Mouse (Mus musculus): ENCODE results near the gene Rras. TPM values are rescaled to one million over a fixed set of nuclear protein-coding genes. Genes with fewer than 3 reads are reported as not detected.

The Rras gene
- total RNA-seq (2021), result 100 to 1,000 TPM; 119 to 123 TPM
- long read RNA-seq, experiment 1, transcript Rras-201 (6 exons, 995 nt), result major isoform, 135 of 142 reads
- long read RNA-seq, experiment 1, partial matches to known transcripts, result 3 of 142 reads
- long read RNA-seq, experiment 1, other reads (novel, unspliced or antisense), result 4 of 142 reads
- long read RNA-seq, experiment 2, transcript Rras-201 (6 exons, 995 nt), result major isoform, 108 of 120 reads
- long read RNA-seq, experiment 2, partial matches to known transcripts, result 5 of 120 reads
- long read RNA-seq, experiment 2, other reads (novel, unspliced or antisense), result 7 of 120 reads

DNA sequence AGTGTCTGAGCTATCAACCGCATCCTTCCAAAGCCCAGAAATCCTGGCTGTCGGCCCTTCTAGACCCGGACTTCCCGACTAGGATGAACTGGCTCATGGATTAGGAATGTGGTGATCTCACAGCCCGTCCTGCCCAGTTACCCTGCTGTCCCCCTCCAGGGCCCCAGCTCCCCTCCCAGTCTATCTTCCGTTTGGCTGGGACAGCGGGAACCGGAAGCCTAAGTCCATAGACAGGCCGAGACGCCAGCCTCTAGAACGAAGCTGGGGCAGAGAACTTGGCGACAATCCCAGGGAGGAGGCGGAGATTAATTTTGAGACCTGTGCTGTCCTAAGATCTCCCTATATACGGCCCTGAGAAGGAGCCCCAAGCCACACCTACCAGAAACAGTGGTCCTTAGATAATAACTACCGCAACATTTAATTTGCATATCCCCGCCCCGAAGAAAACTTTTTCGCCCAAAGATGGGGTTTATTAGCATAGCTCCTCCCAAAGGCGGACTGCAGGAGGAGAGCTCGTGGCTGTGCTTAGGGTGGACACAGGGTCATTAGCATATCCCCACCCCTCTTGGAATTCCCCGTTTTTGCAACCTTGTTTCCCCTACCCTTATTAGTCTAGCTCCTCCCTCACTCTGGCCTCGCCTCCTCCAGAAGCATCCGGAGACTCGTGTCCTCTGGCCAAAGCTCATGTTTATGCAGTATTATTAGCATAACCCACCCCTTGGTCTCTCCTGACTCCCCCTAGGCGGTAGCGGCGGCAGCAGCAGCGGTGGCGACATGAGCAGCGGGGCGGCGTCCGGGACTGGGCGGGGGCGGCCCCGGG is at the start of gene Rras:
Rras (plus strand) TSS at position 720 of the 820 bp plus-strand sequence.
- DNase-seq (ENCODE audit: low spot score in 2 of 2), result peak; percentile 82 to 93

DNA sequence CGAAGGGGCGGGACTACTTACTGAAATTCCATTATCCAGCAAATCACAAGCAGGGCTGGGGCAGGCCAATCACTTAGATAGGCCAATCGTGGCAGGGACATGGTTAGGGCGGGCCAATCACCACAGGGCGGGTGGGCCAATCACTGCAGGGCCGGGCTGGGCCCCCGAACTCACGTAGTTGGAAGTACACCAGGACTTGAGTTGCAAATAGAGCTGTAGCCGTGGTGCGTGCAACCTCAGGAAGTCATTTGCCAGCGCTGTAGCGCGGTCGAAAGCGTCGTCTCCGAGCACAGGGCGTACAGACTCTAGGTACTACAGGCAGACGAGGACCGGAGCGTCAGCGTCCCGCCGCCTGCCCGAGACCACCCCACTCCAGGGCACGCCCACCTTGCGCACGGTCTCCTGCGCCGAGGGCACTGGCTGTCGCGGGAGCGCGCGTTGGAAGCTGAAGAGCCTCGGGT is 47.5 kb upstream of the Rras start:
- DNase-seq (ENCODE audit: low spot score in 2 of 2), result peak; percentile 62 to 86

DNA sequence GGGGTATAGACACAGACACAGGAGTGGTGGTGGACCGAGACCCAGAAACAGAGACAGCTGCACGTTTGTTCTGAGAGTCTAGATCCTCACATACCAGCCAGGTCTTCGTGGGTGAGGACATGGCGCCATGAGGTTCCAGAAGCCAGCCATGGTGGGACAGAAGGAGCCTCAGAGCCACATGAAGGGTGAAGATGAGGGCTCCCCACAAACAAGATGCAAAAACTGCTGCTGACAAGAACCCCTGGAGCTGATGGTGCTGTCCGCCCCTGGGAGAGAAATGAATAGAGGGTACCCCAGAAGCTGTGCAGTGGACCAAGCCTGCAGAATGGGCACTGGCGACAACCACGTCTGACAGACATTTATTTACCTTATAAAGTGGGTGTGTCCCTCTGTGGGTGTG is 46.6 kb upstream of the Rras start:
- DNase-seq (ENCODE audit: low spot score in 2 of 2), result no peak

DNA sequence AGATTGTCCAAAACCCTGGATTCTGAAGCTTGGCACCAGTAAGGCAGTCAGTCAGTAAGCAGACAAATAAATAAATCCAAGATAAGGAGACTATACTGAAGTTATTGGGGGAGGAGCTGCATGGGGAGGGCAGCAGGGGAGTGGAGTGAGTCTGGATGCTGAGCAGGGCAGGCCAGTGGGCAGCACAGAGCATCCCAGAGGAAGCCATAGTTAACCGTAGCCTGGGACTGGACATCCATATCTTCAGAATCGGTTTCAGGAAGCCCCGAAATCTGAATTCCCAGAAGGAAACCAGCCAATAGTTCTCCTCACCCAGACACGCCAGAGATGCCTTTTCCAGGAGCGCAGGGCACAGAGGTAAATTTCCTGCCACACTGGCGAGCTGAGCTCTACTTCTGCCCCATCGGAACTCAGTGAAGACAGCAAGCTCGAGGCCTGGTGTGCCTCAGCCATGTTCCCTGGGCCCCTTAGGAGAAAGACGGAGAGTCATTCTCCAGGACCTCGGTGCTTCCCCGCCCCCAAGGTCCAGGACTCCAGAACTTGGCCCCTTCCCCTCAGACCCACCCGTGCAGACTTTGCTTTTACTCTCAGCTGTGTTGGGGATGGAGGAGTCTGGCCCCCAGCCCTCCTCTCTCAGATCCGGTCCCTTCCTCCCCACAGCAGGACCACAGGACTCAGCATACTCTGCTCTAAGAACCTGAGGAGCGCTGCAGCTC is 44.2 kb upstream of the Rras start:
- DNase-seq (ENCODE audit: low spot score in 2 of 2), result no peak

DNA sequence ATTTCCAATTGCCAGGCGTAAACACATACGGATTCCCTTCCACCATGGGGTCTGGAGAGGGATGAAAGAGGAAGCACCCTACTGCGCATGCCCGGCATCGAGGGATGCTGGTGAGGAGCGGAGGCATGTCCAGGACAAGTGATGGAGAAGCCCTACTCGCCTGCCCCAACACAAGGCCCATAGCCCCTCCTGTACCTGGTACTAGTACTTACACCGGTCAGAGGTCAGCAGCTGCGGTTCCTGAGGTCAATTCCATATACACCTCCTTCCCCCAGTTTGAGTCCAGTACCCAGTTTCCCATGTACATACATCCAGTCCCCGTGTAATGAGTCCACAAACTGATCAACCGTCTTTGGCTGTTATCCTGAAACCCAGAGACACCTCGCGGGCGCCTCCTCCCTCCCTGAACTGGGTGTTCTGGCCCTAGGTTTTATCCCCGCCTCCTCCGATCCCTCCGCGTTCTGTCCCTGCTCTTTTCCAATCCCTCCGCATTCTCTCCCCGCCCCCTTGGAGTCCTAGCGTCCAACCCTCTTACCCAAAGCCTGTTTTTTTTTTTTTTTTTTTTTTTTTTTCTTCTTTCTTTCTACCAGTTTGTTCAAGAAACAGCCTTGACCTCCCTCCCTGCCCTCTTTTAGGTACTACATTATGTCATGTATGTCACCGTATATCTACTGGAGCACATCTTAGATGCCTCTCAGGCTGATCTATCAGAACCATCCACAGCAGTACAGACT is 43.2 kb upstream of the Rras start, which contains the start of gene Cpt1c:
Cpt1c (minus strand) TSS at position 469 of the 734 bp plus-strand sequence.
- DNase-seq (ENCODE audit: low spot score in 2 of 2), result peak; percentile 75 to 83

DNA sequence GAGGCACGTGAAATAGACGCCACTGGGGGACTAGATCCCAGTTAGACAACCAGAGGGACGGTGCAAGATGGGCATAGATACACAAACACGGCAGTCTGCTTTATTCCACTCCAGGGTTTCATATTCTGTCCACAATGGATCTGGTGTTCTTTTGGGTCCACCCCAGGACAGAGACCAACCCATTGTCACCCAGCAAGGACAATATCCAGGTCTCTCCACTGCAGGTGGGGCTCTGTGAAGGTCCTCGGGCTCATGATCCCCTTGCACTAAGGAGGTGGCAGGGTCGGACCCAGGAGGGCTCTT is 42.7 kb upstream of the Rras start:
- no peak for DNase-seq (ENCODE audit: low spot score in 2 of 2)

DNA sequence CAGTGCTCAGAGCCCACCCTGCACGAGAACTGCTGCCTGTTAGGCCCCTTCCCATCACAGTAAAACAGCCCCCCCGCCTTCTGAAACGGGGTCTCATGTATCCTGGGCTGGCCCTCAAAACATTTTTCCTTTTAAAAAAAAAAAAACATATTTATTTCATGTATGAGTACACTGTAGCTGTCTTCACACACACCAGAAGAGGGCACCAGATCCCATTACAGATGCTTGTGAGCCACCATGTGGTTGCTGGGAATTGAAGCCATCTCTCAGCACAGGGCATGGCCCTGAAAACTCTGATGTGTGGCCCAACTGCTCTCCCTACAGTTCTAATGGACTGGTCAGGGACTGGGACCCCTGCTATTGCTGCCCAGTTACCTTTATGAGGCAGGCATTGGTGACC is 39.5 kb upstream of the Rras start:
- no peak for DNase-seq (ENCODE audit: low spot score in 2 of 2)

DNA sequence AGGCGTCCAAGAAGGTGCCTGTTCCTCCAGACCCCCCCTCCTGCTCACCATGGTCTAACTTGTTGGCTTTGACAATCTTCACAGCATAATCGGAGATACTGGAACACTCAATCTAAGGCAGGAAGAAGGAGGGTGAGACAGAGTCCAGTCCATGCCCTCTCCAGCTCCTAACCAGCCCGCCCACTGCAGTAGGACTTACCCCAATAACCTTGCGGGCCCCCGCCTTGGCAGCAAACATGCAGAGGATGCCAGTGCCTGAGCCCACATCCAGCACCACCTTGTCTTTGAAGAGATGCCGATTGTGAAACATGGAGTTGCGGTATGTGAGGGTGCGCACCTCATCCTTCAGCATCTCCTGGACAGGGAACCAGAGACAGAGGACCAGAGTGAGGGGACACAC is 36.2 kb upstream of the Rras start:
- DNase-seq (ENCODE audit: low spot score in 2 of 2), result no peak

DNA sequence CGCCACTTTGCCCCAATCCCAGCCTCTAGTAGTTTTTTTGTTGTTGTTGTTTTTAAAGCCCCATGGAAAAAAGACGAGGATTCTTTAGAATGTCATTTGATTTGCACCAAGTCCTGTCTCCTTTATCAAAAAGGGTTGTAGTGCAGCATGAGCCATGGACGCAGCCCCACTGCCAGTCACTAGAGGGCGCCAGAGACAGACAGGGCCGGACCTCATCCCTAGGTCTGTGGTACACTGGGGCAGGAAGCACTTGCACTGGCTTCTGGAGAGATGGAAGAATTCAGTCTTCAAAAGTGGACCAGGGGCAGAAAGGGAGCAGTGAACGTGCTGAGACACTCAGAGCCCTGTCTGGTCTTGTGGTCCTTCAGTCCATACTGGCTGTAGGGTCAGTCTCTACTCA is 34.7 kb upstream of the Rras start:
- peak; percentile 78 to 87 for DNase-seq (ENCODE audit: low spot score in 2 of 2)

DNA sequence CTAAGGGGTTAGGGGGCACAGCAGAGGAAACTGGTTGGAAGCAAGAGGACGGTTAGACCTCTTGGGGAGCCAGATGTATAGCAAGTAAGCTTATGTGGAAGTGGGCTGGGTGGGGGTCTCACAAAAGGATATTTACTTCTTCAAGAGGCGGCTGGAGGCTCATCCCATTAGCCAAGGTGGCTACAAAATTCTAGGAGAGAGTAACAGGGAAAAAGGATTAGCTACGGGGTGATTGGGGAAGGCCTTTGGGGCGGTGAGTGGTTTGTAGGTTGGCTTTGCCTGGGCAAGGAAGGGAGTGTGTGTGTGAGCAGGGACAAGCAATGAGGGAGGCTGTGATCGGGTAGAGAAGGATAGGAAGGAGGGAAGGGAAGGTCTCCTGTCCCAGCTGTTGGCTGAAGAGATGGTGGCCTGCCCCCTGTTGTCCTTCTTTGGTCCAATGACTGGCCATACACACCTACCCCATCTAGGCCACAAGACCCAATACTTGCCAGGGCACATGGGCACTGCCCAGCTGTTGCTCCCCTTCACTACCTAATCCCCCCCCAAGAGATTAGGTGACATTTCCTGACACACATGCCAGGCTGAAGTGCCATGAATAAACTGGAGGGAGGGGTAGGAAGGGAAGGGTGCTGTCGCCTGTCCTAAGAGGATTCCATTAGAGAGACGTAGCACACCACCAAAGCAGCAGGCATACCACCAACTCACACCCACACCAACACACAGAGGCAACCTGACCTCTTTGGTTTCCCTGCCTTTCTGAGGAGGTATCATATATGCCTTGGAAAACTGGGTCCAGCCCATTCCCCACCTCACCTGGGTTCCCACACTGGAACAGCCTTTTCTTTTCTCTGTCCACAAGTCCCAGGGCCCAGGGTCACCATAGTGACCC is 33.6 kb upstream of the Rras start:
- DNase-seq (ENCODE audit: low spot score in 2 of 2), result no peak

DNA sequence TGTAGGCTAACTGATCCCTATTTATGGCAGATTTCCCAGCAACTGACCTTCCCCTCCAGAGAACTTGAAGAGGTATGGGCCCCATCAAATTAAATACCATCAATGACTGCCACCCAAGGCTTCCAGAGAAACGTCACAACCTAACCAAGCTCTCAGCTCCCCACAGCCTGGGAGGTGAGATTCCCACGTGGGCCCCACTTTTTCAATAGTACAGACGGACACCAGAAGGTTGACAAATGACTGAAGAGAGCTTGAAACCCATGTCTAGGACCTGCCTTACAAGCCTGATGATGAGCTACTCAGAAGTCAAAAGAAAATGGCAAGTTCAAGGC is 33.0 kb upstream of the Rras start:
- DNase-seq (ENCODE audit: low spot score in 2 of 2), result no peak

DNA sequence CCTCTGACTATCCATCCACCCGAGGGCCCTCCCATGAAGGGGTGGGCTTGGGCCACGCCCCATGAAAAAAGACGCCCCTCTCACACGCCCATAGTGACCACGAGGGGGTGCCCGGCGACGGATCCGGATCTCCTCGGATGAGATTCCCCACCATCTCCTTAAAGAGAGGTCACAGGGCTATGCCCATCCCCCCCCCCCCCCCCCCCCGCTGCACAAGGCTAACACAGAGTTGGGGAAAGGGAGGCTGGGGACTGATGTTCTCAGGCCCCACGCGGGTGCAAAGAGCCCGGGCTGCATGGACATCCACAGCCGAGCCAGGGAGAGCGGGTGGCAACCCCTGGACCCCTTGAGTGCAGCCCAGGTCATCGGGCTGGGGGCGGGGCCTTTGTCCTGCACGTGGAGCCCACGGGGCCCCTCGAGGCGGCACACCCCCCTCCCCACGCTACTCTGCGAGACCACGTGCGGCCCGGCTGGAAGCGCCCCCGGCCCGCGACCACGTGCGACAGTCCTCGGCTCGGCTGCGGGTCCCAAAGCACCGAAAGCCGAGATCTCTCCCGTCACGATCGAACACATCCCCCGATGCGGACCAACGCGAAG is 32.1 kb upstream of the Rras start:
- DNase-seq (ENCODE audit: low spot score in 2 of 2), result peak; percentile 76 to 83

DNA sequence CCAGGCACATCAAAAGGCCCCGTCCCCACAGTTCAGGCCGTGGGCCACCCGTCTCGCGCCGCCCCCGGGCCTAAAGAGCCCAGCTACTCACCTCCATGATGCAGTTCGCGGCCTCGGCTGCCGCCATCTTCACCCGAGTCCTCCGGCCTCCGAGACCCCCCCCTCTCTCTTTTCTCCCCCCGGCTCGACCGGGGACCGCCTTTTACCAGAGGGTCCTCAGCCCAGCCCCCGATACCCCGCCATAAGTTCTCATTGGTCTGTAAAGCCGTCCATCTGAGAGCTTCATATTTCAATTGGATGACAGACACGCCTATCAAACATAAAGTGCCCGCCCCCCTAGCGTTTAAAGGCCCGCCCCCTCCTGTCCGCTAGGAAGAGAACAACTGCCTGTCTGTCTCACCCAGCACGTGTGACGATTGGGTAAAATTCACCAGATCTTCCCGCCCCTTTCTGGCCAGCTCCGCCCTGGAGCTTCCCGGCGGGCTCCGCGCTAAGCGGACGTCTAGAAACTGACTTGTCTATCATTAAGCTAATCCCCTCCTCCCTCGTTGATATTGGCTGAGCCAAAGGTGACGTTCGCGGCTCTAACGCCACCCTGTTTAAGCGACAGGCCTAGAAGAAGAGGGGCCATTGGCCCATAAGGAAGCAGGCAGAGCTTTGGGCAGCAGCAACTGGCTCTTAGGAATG is 31.4 kb upstream of the Rras start, which contains the start of gene Prmt1:
Prmt1 (minus strand) TSS at position 377 of the 687 bp plus-strand sequence.
- DNase-seq (ENCODE audit: low spot score in 2 of 2), result peak; percentile 81 to 94

DNA sequence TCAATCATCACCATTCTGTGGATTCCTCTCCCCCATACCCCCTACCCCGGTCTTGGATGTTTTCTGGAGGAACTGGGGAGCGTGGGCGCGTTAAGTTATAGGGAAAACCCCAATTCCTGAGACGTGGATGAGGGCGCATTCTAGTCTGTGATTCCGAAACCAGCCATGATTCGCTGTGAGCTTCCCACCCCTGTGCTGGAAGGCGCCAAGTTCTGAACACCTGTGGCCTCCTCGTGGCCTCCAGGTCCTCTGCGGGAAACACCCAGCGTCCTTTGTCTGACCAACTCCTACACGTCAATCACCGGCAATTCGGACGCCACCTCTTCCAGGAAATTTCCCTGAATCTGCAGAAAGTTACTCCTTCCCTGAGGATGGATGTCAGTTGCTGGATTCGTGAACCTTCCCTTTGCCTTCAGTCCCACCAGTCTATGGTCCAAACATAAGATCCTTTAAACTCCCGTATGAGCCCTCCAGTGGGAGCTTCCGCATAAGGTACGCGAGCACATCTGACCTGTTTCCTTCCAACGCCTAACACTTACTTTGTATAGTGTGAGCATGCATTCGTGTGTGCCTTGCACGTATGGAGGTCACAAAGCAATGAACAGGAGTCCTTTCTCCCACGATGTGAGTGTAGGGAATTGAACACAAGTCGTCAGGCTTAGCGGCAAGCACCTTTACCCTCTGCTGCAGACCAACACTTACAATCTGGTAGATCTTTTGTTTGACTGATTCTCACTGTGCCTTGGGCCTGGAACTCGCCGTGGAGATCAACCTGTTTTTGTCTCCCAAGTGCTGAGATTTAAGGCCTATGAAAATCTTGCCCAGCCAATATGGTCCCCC is 30.7 kb upstream of the Rras start:
- no peak for DNase-seq (ENCODE audit: low spot score in 2 of 2)

DNA sequence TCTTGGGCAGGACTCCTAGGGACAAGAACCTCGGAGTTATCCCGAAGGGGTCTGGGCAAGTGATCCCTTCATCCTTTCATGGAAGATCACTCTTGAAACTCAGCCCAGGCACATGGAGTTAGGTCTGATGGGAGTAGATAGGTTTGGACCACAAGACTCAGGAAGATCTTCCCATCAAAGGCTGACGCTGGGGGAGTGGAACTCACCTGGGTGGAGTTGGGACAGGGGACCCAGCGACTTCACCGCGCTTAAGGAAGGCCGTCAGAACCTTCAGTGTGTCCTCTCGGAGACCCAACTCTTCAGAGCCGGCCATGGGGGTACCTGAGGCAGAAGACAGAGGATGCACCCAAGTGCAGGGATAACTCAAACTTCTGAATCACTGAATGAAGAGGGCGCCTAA is 21.1 kb upstream of the Rras start:
- DNase-seq (ENCODE audit: low spot score in 2 of 2), result no peak

DNA sequence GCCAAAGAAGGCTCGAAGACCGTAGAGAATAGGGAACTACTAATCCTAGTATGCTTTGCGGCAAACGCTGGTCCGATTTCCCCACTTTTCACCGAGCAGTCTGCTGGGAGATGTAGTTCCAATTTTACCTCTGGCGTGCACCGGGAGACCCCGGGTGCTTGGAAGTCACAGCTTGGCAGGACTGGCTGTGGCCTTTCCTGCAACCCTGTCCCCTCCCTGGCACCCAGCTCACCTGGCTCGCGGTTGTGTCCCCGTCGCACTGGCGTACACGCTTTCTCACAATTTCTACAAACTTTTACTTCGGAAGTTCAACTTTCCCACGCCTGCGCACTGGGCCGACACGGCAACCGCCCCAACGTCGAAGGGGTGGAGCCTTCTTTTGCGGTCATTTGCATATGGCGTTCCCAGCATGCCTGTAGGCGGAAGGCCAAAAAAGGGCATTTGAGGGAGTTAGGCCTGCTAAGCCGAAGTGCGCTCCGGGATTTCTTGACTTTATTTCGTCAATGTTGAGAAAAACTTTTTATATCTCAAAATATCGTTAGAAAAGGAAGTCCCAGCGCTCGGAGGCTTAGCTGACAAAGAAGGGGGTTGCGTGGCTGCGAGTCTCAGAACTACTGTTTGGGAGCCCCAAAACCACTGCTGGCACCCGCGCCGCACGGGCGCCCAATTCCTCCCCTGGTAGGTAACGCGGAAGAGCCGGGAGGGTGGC is 20.4 kb upstream of the Rras start, which contains the start of gene Irf3:
Irf3 (plus strand) TSS at position 418 of the 709 bp plus-strand sequence.
- DNase-seq (ENCODE audit: low spot score in 2 of 2), result peak; percentile 86 to 98

DNA sequence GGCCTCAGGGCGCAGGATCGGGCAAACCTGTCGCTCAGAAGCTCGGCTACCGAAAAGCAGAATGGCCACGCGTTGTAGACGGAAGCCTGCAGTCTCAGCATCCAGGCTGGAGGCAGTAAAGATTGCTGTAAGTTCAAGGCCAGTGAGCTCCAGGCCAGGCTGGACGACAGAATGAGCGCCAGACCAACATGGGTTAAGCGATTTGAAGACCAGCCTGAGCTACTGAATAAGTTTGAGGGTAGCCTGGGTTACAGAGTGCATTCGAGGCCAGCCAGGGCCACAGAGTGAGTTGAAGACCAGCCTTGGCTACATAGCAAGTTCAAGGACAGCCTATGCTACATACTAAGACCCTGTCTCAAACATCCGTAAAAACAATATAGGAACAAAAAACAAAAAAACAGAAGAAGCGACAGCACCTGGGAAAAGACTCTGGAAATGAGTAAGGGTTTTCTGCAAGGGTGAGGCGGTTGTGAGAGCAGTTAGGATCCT is 19.8 kb upstream of the Rras start:
- no peak for DNase-seq (ENCODE audit: low spot score in 2 of 2)
